Mouse (Mus musculus) retina, postnatal 1 day (tissue): ENCODE data around the gene Ascl3.

Experiments used
- DNase-seq: peaks from one replicate; pipeline ENCODE4 v3.0.0-alpha.2; 2012

Gene Ascl3

GRCm38 (mm10) chr7:109731626-109732025 lies at the start of gene Ascl3:
TSS of gene Ascl3 (minus strand) at chr7:109731726.
- no peak for DNase-seq

GRCm38 (mm10) chr7:109781087-109781469 lies 49.6 kb upstream of the Ascl3 start:
- no peak for DNase-seq

DNA sequence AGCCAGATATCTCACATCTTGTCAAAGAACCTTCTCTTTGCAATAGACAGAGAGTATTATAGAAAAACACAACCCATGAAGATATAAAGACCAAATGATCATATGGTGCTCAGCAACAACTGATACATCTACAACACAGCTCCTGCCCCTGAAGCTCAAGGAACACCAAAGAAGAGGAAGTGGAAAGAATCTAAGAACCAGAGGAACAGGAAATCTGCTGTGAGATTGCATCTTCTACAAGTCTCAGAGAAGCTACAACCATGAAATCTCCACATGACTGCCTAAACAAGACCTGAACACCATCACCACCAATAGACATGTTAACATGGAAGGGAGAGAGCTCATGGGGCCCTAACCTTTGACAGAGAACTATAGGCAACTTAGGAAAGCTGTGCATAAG lies 40.7 kb upstream of the Ascl3 start:
- DNase-seq = no peak

DNA sequence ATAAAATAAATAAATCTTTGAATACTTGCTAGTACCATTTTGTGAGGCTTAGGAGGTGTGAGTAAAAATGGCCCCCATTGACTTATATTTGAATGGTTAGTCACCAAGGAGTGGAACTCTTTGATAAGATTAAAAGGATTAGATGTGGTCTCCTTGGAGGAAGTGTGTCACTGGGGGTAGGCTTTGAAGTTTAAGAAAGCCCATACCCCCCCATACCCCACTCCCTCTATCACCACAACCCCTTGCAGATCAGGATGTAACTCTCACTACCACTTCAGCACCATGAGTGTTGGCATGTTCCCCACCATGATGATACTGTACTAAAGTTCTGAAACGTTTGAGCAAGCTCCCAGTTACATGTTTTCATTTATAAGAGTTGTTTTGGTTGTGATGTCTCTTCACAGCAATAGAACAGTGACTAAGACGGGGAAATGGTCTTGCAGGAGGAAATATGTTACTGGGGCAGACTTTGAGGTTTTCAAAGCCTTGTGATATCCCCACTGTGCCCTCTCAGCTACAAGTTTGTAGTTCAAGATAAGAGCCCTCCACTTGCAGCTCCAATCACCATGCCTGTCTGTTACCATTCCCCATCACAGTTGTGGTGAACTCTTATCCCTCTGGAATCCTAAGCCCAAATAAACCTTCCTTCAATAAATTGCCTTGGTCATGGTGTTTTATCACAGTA lies 37.3 kb upstream of the Ascl3 start:
- no peak for DNase-seq

DNA sequence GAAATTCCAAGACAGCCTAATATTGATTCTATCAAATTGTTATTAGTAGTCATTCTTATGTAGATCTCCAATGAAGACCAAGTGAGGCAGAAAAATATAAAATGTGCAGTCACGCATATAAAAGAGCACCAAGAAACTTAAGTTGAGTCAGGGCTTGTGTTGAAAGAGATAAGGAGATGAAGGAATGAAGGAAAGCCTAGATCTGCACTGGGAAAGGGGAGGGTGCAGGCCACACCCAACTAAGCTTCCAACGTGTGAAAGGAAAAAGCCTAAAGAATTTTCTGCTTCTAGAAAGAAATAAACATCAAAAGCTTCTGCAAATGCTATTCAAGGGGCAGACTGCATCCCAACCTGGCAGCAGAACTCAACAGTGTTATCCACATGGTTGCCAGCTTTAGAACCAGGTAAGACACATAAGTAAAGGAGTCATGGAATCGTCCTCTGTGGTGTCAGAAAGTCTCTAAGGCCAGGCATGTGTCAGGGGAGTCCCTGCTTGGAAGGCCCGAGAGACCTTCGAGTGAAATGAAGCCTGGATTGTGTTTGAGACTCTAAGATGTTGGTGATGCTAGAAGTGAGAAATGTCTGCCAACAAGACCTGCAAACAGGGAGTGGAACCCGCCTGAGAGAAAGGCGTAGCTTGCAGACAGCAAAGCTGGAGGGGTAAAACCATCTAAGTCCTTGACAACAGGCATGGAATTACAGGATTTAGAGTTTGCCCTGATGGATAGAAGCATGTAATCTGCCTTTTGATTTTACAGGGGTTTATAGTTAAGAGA lies 36.2 kb upstream of the Ascl3 start:
- no peak for DNase-seq

DNA sequence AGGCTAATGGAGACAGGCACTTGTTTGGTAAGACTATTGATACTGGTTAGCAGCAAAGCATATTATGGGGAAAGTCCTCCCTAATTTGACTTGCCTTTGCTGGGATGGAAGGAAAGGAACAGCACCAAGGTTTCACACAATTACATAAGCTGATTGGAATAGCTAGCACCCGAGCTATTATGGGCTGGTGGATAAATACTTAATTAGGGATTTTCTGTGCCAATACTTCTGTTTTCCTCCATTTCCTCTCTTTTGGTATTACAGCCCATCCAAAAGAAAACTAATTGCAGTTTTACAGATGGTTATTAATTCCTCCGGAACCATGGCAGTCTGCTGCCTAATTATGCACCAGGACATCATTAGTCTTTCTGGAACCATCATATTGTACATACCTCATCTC lies 32.5 kb upstream of the Ascl3 start:
- no peak for DNase-seq

DNA sequence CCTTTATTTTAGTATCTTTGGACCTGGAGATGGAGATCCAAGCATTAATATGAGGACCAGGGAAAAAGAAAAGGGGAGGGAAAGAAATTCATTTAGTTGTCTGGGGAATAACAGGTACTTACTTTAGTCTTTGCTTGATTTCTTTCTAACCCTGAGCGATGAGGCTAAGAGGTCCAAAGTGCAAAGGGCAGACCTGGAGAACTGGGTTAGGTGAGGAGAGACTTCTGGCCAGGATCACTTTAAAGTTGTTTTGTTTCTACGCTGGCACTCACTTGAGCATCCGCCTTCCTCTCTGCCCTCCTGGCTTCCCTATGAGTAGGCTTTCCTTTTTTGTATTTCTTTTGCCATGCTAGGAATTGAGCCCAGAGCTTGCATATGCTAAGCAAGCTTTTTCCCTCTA lies 24.8 kb upstream of the Ascl3 start:
- no peak for DNase-seq

DNA sequence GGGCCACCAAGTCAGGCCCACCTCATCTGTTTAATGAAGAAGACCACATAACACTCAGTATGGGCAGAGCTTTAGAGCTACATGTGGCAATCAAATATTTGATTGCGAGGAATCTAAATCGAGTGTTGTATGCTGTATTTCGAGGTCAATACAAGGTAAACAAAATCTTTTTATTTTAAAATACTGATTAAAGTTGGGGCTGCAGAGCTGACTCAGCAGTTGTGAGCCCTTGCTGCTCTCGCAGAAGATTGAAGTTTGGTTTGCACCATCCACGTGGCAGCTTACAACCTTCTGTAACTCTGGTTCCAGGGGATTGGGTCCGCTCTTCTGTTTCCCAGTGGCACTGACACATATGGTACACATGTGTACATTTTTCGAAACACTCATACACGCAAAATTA lies 22.5 kb upstream of the Ascl3 start:
- no peak for DNase-seq

DNA sequence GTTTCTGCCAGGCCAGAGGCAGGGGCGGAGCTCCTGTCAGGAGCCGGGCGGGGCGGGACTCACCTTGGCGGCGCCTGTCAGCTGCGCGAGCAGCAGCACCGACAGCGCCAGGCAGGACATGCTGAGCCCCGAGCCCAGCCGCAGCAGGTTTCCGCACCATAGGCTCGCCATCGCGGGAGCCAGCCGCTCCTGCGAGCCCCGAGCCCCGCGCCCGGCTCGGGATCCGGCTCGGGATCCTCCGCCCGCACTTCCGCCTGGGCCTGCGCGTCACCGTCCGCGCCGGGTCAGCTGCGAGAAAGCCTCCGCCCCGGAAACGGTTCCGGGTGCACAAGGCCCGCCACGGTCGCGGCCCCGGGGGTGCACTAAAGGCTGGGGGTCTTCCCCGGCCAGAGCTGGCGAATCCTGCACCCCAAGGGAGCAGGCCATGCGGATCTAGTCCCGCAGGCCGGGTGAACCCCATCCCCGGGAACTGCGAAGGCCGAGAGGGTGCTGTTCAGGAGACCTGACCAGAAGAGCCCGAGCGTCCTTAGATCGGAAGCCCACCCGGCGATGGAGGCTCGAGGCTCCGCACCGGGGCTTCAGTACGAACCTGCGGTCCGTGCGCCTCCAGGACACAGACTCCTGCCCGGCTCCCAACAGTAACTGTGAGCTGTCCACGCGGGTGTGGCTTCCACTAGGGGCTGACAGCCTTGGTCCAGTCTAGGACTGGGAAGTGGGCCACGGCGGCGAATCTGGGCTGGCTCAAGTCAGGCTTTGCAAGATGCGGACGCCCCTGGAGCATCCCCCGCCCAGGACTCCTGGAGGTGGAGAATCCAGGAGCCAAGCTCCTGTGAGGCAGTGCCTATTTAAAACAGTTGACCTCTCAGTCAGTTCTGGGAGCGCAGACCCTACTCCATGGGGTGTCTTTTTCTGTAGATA lies 20.7 kb upstream of the Ascl3 start, which contains the start of gene Tmem9b:
Tmem9b (minus strand) TSS at position 868 of the 918 bp plus-strand sequence.
- DNase-seq = peak; percentile 87

- no peak for DNase-seq
Observed at GRCm38 (mm10) chr7:109751427-109752007, 20.0 kb upstream of the Ascl3 start.

- no peak for DNase-seq
Observed at GRCm38 (mm10) chr7:109747747-109748146, 16.2 kb upstream of the Ascl3 start.

- DNase-seq = no peak
Observed at GRCm38 (mm10) chr7:109741703-109742102, 10.2 kb upstream of the Ascl3 start.

DNA sequence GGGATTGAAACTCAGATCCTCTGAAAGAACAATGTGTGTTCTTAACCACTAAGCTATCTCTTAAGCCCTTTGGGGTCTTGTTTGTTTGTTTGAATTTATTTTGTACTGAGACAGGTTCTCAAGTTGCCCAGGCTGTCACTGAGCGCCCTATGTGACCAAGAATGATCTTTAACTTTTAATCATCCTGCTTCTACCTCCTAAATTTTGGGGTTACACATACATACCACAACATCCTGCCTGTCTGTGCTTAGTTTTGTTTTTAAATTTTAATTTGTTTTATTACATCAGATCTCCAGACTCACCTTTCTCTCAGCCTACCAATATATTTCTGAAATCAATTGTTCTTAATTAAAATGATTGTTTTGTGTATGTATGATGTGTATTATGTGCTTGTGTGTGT lies 9.5 kb upstream of the Ascl3 start:
- no peak for DNase-seq

GRCm38 (mm10) chr7:109739822-109740370 lies 8.4 kb upstream of the Ascl3 start:
- no peak for DNase-seq

DNA sequence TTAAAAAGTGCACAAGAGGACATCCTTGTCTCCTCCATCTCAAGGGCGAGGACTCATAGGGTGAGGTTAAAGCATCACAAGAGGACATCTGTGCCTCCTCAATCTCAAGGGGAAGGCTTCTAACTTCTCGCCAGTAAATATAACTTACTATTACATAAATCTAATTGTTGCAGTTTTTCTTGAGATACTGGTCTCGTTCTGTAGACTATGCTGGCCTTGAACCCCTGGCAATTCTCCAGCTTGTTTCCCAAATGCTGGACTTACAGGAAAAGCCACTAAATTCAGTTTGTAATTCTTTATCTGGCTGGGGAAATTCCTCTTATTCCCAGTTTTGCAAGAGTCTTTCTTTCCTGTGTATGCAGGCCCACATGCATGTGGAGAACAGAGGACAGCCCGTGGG lies 3.3 kb upstream of the Ascl3 start:
- no peak for DNase-seq

GRCm38 (mm10) chr7:109723697-109724096 lies 7.8 kb downstream of the Ascl3 start, which contains the start of gene BC051019:
TSS of gene BC051019 (minus strand) at chr7:109723850.
- no peak for DNase-seq

GRCm38 (mm10) chr7:109723114-109723513 lies 8.4 kb downstream of the Ascl3 start:
- no peak for DNase-seq

GRCm38 (mm10) chr7:109722618-109723017 lies 8.9 kb downstream of the Ascl3 start:
- DNase-seq = peak; percentile 26

DNA sequence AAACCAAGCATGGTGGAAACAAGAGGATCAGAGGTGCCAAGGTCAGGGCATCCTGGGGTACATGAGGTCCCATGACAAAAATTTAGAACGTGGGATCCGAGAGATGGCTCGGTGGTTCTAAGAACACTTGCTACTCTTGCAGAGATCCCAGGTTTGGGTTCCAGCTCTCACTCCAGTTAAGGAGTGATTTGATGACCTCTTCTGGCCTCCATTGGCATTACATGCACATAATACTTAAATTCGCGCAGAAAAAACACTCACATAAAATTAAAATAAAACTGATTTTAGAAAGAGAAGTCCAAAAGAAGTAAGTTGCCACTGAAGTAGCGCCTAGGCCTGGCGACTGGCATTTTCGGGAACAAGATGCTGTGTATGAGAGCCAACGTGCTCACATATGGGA lies 12.2 kb downstream of the Ascl3 start:
- DNase-seq = peak; percentile 50

GRCm38 (mm10) chr7:109713434-109713982 lies 18.0 kb downstream of the Ascl3 start:
- DNase-seq = no peak

DNA sequence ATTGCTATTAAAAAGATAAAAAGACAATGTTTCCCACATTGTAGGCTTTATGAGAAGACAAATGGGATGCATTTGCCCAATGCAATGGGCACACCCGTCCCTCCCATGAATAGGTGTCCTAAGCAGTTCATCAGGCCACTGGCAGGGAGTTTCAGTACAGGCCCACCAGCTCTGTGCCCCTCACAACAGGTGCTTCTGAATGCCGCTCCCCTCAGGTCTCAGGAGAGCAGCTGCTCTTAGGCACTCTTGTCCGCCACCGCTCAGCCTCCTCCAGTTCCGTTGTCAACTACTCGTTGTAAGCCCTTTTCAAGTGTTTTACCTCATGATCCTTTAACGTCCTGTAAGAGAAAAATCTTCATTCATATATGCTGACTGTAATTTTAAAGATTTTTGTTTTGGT lies 19.3 kb downstream of the Ascl3 start:
- no peak for DNase-seq

DNA sequence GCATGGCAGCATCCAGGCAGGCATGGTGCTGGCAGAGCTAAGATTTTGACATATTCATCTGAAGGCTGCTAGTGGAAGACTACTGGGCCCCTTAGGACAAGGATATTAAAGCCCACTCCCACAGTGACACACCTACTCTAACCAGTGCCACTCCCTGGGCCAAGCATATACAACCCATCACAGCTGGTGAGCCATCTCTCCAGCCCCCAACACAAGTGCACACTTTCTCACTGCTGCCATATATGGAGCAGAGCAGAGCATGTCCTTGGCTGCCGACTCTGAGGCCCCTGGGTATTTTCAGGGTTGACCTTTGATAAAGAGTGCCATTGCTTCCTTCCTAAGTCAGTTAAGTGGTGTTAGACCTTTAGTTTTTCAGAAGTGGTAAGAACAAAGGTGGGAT lies 21.5 kb downstream of the Ascl3 start:
- no peak for DNase-seq
